Mouse (Mus musculus) heart, embryonic 11.5 days (tissue): ENCODE measurements around the gene Iqschfp. TPM values are rescaled to one million over a fixed set of nuclear protein-coding genes. Genes with fewer than 3 reads are reported as not detected.
A peak's percentile ranks its signal among the peaks of the same experiment; 100 is the strongest.

ENCODE experiments used
- ATAC-seq: fragments of 200-750 bp; cut with Nextera tagmentation; replicated peaks from 2 replicates; pipeline ENCODE4 v1.8.0; 2017; ENCODE audit warnings: moderate library complexity; ENCODE audit not compliant: insufficient number of reproducible peaks, low FRiP score, low TSS enrichment
- H3K27ac ChIP-seq: fragments of 300-500 bp; sonication (generic); 2 replicates; pipeline ENCODE4 v1.5.1; 2014; ENCODE audit warnings: mild to moderate bottlenecking, low read depth, low read length
- H3K27me3 ChIP-seq: fragments of 300-500 bp; sonication (generic); 2 replicates; pipeline ENCODE4 v1.6.1; 2014; ENCODE audit warnings: mild to moderate bottlenecking, low read length, mixed read lengths; ENCODE audit not compliant: control insufficient read depth, insufficient read depth
- H3K36me3 ChIP-seq: fragments of 300-500 bp; sonication (generic); 2 replicates; pipeline ENCODE4 v1.6.1; 2014; ENCODE audit warnings: mild to moderate bottlenecking, low read length, moderate library complexity, mixed read lengths; ENCODE audit not compliant: control insufficient read depth, insufficient read depth
- H3K4me1 ChIP-seq: fragments of 300-500 bp; sonication (generic); 2 replicates; pipeline ENCODE4 v1.6.1; 2014; ENCODE audit warnings: low read length; ENCODE audit not compliant: control insufficient read depth, insufficient read depth
- H3K4me2 ChIP-seq: fragments of 300-500 bp; sonication (generic); 2 replicates; pipeline ENCODE4 v1.6.1; 2014; ENCODE audit warnings: mild to moderate bottlenecking, moderate library complexity
- H3K4me3 ChIP-seq: fragments of 300-500 bp; sonication (generic); 2 replicates; pipeline ENCODE4 v1.5.1; 2014; ENCODE audit warnings: low read depth, low read length
- H3K9ac ChIP-seq: fragments of 300-500 bp; sonication (generic); 2 replicates; pipeline ENCODE4 v1.6.1; 2014; ENCODE audit warnings: mild to moderate bottlenecking, low read depth, low read length, moderate library complexity
- H3K9me3 ChIP-seq: fragments of 300-500 bp; sonication (generic); replicated peaks from 2 replicates; pipeline ENCODE4 v1.6.1; 2016; ENCODE audit warnings: low read length; ENCODE audit not compliant: control insufficient read depth
- WGBS: fragments of 180-500 bp; shearing (Covaris S2); extraction: QIAGEN DNeasy Blood & Tissue Kit; methylation state at CpG from one replicate; pipeline ENCODE4 v1.1.7; 2014; ENCODE audit not compliant: insufficient replicate concordance; 5-methylcytosine and 5-hydroxymethylcytosine counted together
- polyA plus RNA-seq: library from polyadenylated mRNA; unstranded; fragments of >200 nt; fragmentation: Nextera tagmentation; extraction: Ambion mirVana; gene quantifications from 2 replicates; pipeline ENCODE4 v1.2.1, GENCODE M21; 2014

The Iqschfp gene
- polyA plus RNA-seq, 1 experiment from 2014 or later = 0.26 TPM

DNA sequence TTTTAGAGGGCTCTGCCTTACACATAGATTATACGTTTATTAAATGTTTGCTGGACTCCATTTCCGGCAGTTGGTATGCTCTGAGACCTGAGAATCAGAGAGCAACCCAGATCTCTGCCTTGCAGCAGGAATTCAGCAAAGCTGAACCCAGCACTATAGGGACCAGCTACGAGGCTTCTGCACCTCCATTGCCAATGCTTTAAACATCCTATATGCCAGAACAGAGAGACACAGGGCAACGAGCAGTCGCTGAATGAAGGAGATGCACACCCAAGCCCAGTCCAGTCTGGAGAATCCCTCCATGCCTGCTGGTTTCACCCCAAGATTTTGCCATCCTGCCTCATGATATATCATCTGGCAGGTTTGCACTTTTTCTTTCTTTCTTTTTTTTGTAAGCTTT, 684.9 kb downstream of the Iqschfp start:
- Histone ChIP-seq H3K9me3 (no peaks in the 10 kb centered on the region), H3K4me2 (peak overlapping the region; percentile 51), H3K27me3 (no peaks in the 10 kb centered on the region), H3K4me1 (peaks cover 52% of the 10 kb centered on the region), H3K36me3 (no peaks in the 10 kb centered on the region), H3K27ac (peak overlapping the region; percentile 37; the same call in 1 of the 2 replicates), H3K9ac (no peak overlapping the region), H3K4me3 (no peak overlapping the region)
- WGBS = 51% methylated on average over 5 of the region's 5 CpGs
- ATAC-seq = no peak

DNA sequence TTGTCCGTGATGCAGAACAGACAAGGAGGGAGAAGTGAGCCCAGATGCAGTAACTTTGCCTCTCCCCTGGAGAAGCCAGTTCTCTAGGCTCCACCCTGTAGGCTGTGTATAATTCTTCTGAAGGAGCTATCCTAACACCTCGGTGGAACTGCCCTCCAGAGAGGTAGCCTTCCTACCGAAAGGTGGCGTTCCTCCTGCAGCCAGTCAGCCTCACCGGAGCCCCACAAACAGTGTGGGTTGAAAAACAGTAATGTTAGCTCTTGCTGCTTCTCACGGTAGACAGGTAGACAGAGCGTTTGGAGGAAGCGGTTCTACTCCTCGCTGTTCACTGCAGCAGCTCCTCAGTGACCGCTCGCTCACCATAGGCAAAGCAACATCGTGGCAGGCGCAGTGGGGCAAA, 689.6 kb downstream of the Iqschfp start:
- no peak overlapping the region for H3K4me2 ChIP-seq
- H3K4me3 ChIP-seq = no peak overlapping the region

DNA sequence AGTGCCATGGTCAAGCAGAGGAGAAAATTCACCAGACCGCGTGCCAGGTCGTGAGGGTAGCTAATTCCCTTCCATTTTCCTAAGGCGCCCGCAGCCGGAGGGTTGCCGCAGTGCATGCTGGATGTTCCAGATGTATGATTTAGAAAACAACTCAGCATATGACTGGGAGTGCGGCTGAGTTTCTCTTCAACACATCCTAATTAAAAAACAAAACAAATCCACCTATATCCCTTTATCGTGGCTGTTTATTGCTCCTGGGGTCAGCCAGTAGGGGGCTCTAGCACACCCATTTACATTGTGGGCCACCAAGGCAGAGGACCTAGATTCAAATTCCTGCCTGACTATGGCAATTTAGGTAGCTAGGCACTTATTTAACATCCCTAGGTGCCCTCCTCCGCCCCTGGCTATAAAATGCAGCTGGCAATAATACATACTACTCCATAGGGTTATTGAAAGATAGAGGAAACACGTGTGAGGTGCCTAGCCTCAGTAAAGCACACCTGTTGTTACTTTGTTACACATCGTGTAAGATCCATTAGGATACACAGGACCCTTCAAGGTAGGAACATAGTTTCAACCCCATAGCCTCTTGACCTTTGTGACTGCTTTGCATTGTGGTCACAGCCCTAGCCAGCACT, 690.2 kb downstream of the Iqschfp start:
- Histone ChIP-seq H3K4me2 (no peak overlapping the region; the same call in 1 of the 2 replicates), H3K9me3 (no peaks in the 10 kb centered on the region), H3K4me3 (no peak overlapping the region), H3K27me3 (no peaks in the 10 kb centered on the region), H3K27ac (peak overlapping the region; percentile 96), H3K9ac (no peak overlapping the region), H3K36me3 (no peaks in the 10 kb centered on the region), H3K4me1 (peaks cover 56% of the 10 kb centered on the region)
- 73% methylated on average over 12 of the region's 12 CpGs for WGBS
- no peak for ATAC-seq

More for the DNA sequence above, 689.6 kb downstream of the Iqschfp start:
- H3K9me3 ChIP-seq = no peaks in the 10 kb centered on the region
- WGBS = 57% methylated on average over 13 of the region's 13 CpGs
- peaks cover 56% of the 10 kb centered on the region for H3K4me1 ChIP-seq
- no peaks in the 10 kb centered on the region for H3K27me3 ChIP-seq
- no peak overlapping the region for H3K27ac ChIP-seq
- no peak for ATAC-seq
- no peak overlapping the region for H3K9ac ChIP-seq
- H3K36me3 ChIP-seq = no peaks in the 10 kb centered on the region

DNA sequence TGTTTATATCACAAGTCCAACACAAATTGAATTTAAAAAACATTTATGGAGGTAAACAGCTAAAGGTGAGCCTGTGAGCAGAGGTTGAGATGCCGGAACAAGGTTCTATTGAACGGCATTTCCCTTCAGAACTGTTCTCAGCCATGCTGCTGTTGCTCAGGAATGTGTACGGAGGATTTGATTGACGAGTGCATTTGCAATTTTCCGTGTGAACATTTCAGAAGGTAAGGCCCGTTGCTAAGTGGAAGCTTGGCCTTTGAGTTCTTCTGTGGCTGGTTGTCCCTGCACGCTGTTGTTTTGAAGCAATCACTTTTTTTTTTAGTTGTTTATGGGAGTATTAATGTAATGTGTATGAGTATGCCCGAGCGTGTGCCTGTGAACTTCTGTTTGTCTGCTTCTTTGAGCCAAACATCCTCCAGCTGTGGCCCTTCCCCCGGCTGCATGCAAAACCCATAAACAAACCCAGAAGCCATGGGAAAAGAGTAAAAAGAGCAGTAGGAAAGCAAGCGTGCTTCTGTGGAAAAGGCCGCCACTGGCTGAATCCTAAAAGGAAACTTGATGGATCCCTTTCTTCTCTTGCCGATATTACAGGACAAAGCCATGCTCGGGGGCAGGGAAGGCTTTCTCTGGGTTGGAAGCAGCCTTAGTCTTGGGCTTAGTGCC, 691.1 kb downstream of the Iqschfp start:
- peaks cover 59% of the 10 kb centered on the region for H3K4me1 ChIP-seq
- no peaks in the 10 kb centered on the region for H3K27me3 ChIP-seq
- H3K36me3 ChIP-seq = no peaks in the 10 kb centered on the region
- no peak for ATAC-seq
- peak overlapping the region; percentile 96 for H3K27ac ChIP-seq
- peak overlapping the region; percentile 23 for H3K4me3 ChIP-seq
- no peaks in the 10 kb centered on the region for H3K9me3 ChIP-seq
- WGBS = 15% methylated on average over 14 of the region's 14 CpGs
- H3K4me2 ChIP-seq = peak overlapping the region; percentile 63
- peak overlapping the region; percentile 72 for H3K9ac ChIP-seq

DNA sequence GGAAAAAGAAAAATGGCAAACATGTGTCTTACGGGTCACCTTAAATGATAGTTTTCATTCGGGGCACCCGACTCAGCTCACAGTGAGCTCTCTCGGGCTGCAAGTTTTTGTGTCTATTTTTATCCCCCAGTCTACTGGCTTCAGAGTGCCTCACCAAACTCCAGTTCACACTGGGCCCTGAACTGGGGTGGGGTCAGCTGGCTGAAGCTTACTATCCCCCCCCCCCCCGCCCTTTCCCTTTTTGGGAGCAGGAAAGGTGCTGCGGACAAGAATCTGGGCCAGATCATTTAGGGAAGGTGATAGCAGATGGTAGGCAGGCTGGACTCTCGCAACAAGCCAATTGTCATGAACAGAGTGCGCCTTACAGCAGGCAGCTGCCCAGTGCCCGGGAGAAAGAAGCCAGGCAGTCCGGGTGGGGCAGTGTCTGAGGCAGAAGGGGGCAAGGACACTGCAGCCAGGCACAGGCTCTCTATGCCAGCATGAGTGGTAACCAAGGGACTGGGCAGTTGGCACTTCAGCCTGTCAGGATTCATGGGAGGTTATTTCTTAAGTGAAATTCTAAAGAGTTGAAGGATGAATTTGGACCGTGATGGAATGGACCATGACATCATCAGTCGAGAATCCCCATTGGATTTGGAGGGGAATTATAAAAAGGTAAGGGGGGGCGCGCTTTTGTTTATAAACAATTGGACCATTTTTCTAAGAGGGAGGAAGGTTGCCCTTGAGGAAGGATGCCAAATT, 691.9 kb downstream of the Iqschfp start:
- Histone ChIP-seq H3K9me3 (no peaks in the 10 kb centered on the region), H3K4me2 (peak overlapping the region; percentile 63), H3K36me3 (no peaks in the 10 kb centered on the region), H3K27me3 (no peaks in the 10 kb centered on the region), H3K9ac (peak overlapping the region; percentile 72; the same call in 1 of the 2 replicates), H3K27ac (peak overlapping the region; percentile 96), H3K4me3 (peak overlapping the region; percentile 23), H3K4me1 (peaks cover 55% of the 10 kb centered on the region)
- 35% methylated on average over 13 of the region's 14 CpGs for WGBS
- ATAC-seq = peak; percentile 44; the same call in 1 of the 2 replicates

DNA sequence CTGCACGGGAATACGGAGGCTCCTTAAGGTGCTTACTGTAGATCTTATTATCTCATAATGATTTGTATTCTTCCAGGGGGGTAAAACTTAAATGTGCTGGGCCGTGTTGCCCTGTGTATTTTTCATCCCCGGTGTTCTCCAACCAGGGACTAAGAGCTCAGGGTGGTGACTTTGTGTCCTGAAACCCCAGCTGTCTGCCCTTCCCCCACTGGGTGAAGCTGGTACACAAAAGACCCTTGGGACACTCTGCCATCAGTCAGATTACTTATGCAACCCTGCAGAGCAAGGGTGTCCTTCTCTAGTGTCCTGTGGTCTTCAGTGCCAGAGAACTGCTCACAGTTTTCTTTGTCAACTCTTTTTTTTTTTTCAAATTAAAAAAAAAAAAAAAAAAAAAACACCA, 693.2 kb downstream of the Iqschfp start:
- WGBS = 62% methylated on average over 4 of the region's 4 CpGs
- Histone ChIP-seq H3K9ac (no peak overlapping the region), H3K4me3 (no peak overlapping the region), H3K36me3 (no peaks in the 10 kb centered on the region), H3K9me3 (no peaks in the 10 kb centered on the region), H3K27ac (no peak overlapping the region), H3K27me3 (no peaks in the 10 kb centered on the region), H3K4me2 (peak overlapping the region; percentile 27), H3K4me1 (peaks cover 58% of the 10 kb centered on the region)
- ATAC-seq = no peak

DNA sequence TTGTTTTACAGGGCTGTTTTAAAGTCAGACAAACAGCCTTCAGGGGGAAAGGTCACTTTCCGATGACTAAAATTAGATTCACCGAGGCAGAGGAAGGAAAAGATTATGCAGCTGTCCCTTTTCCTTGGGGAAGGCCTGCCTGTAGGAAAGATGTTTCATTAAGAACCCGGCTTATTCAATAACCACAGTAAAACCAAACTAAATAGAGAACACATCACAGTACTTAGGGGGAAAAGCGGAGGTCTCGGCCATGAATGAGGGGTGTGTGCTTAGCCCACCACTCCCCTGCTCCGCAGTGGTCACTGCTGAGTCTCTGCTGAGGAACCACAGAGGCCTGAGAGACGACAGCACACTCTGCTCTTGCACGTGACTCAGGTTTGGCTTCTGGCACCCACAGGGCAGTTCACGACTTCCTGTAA, 694.6 kb downstream of the Iqschfp start:
- Histone ChIP-seq H3K27me3 (no peaks in the 10 kb centered on the region), H3K4me1 (peaks cover 54% of the 10 kb centered on the region), H3K4me2 (peak overlapping the region; percentile 27), H3K27ac (peak overlapping the region; percentile 70), H3K9me3 (no peaks in the 10 kb centered on the region), H3K4me3 (no peak overlapping the region), H3K9ac (peak overlapping the region; percentile 17; the same call in 1 of the 2 replicates), H3K36me3 (no peaks in the 10 kb centered on the region)
- ATAC-seq = no peak
- 25% methylated on average over 9 of the region's 9 CpGs for WGBS

DNA sequence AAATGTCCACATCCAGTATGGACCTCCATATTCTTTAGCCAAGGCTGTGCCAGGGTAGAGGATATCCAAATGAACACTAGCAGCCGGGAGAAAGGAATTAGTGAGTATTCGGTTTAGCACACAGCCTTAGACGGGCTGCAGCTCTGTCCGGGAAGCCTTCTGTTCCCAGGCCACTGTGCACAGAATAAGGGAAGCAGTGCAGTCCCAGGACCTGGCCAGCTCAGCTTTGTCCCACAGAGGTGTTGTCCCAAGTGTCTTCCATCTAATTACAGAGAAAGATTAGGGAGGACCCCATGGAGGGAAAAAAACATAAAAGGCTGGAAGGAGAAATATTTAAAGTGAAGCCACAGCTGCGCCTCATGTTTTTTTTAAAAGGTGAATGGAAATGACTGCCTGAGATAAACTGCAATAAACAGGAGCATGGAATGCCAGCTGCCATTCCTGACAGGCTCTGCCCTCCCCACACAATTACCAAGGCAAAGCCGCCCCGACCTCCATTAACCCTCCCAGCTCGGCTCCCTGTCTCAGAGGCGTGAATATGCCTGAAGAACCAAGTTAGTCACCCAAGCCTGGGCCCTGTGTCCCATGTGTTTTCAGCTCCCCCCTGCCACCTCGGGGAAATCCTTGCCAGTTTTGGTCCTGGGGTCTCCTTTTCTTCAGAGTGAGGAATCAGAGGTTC, 695.7 kb downstream of the Iqschfp start:
- ATAC-seq = no peak
- no peaks in the 10 kb centered on the region for H3K27me3 ChIP-seq
- H3K9ac ChIP-seq = no peak overlapping the region

More for the DNA sequence above, 695.7 kb downstream of the Iqschfp start:
- H3K4me2 ChIP-seq = no peak overlapping the region
- no peaks in the 10 kb centered on the region for H3K36me3 ChIP-seq
- no peak overlapping the region for H3K4me3 ChIP-seq
- H3K9me3 ChIP-seq = no peaks in the 10 kb centered on the region
- H3K27ac ChIP-seq = 0 out of 2 replicates have a peak overlapping the region, but pooled peaks have one; percentile 51
- 55% methylated on average over 10 of the region's 10 CpGs for WGBS
- H3K4me1 ChIP-seq = peaks cover 46% of the 10 kb centered on the region
